17 mouse cellular contexts compared by ENCODE assay signal in the genomic region with DNA sequence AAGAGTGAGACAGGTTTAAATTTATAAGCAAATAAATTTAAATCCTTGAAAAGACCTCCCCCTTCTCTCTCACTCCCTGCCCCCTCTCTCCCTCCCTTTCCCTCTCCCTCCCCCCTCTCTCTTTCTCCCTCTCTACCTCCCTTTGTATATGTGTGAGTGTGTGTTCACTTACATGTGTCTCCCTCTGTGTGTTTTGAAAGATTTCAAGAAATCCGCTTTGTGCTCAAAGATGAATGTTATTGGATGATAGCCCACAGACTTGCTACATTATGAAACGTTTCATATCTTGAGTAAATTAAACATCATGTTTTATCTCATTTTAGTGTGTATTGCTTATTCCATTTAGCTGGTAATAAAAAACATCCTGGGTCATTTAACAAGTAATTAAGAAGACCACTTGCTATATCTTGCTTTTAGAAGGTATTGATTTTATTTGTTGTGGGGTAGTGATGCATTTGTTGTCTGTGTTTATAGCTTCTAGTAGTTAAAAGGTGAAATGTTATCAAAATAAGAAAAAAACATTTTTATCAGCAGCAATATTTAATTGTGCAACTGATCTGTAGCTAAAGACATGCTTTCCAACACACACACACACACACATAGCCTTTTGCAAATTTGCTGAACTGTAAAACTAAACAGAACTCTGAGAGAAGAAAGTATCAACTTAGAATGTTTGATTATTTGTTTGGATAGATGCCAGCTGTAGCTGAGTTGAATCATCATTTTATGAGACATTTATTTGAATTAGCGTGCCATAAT.
"Had no signal": no experiment of that assay in that cellular context is flagged by ENCODE, and none has a peak within 500 bp of the region (broad histone marks: within the 10 kb centered on the region; RNA-seq: fewer than 3 reads in every experiment).

No protein-coding gene starts in this region.

- H3K9me3 ChIP-seq: liver, embryonic 13.5 days; liver, embryonic 15.5 days; midbrain, embryonic 13.5 days; midbrain, embryonic 15.5 days; neural tube, embryonic 12.5 days; stomach, embryonic 15.5 days had no signal

- H3K36me3 ChIP-seq: liver, embryonic 13.5 days; liver, embryonic 15.5 days; midbrain, embryonic 13.5 days; midbrain, embryonic 15.5 days; neural tube, embryonic 12.5 days; stomach, embryonic 15.5 days had no signal

- H3K27ac ChIP-seq: liver, embryonic 13.5 days; liver, embryonic 15.5 days; macrophage; midbrain, embryonic 13.5 days; midbrain, embryonic 15.5 days; neural tube, embryonic 12.5 days; stomach, embryonic 15.5 days; stomach, postnatal 0 days had no signal

- H3K4me1 ChIP-seq: liver, embryonic 13.5 days; liver, embryonic 15.5 days; megakaryocyte, embryonic 14.5 days; midbrain, embryonic 13.5 days; midbrain, embryonic 15.5 days; neural tube, embryonic 12.5 days; stomach, embryonic 15.5 days had no signal

- H3K9ac ChIP-seq: liver, embryonic 13.5 days; liver, embryonic 15.5 days; liver, postnatal 0 days; midbrain, embryonic 13.5 days; midbrain, embryonic 15.5 days; neural tube, embryonic 12.5 days; stomach, embryonic 15.5 days had no signal

- DNase-seq: liver, embryonic 13.5 days; liver, postnatal 0 days; lung, postnatal 36 days; right cerebral cortex, postnatal 14 days; thymus, adult 2 months; thymus, postnatal 25 days; thymus, postnatal 4 days had no signal

- H3K4me3 ChIP-seq: liver, embryonic 13.5 days; liver, embryonic 15.5 days; megakaryocyte, embryonic 14.5 days; midbrain, embryonic 13.5 days; midbrain, embryonic 15.5 days; neural tube, embryonic 12.5 days; stomach, embryonic 15.5 days had no signal

- H3K4me2 ChIP-seq: liver, embryonic 13.5 days; liver, embryonic 15.5 days; midbrain, embryonic 11.5 days; midbrain, embryonic 13.5 days; midbrain, embryonic 15.5 days; neural tube, embryonic 12.5 days; stomach, embryonic 15.5 days had no signal

- H3K27me3 ChIP-seq: liver, embryonic 13.5 days; liver, embryonic 15.5 days; megakaryocyte, embryonic 14.5 days; midbrain, embryonic 13.5 days; midbrain, embryonic 15.5 days; neural tube, embryonic 12.5 days; stomach, embryonic 15.5 days had no signal

- ATAC-seq: liver, postnatal 0 days; lung, postnatal 0 days; midbrain, embryonic 13.5 days; midbrain, embryonic 15.5 days had no signal
